Mouse (Mus musculus) G1E (cell line): ENCODE results near the gene March4.

Experiments used
- CTCF ChIP-seq: IDR thresholded peaks from 2 replicates; pipeline ENCODE4 v1.5.1; 2012; ENCODE audit warnings: low read depth, low read length, inconsistent platforms, mixed read lengths
- GATA1 ChIP-seq: IDR thresholded peaks from 2 replicates; pipeline ENCODE4 v1.6.1; 2012; ENCODE audit warnings: borderline replicate concordance, low read length, inconsistent platforms, mixed read lengths

DNA sequence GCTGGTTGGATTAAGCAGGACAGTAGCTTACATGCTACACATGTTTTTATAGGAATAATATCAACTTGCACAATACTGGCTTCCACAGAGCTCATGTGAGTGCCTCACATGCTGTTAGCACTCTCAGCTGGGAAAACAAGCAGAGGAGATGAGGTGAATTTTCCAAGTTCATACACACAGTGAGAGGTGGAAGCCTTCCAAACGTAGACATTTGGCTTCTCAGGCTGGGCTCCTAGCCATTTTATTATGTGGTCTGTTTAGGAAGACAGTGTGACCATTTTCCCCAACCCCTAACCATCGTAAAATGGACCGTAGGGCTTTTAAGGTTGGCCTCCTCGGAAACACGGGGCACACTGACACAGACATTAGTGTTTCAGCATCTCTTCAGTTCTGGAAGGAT lies 126.8 kb downstream of the March4 start:
- no peak for TF ChIP-seq CTCF
- no peak for TF ChIP-seq GATA1
